Mouse (Mus musculus): ENCODE measurements around the gene Hnmt.

DNA sequence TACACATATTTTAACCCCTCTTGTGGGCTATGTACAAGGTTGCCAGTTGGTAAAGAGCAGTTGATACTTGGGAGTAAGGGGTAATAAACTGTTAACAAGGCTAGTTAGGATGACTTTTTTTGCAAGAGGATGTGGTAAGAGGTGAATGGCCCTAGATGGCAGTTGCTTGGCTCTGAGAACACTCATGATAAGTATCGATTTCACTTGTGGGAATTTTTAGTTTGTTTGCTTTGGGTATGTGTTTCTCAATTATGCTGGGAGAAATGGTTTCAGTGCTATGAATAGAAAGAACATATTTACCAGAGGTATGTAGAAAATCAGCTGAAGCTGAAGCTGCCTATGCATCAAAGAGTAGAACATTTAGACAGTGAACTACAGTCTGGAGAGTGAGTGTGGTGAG lies 6.3 kb downstream of the Hnmt start:
- TF ChIP-seq CHD2 (IDR thresholded peaks at IDR 0.05; ENCODE audit: low read depth, low read length): no peak
- no peak for TF ChIP-seq MAFK (IDR thresholded peaks at IDR 0.05; ENCODE audit: insufficient read depth, low read depth, low read length)
- no peak for TF ChIP-seq ZNF384 (IDR thresholded peaks at IDR 0.05; ENCODE audit: low read depth, low read length)
- TF ChIP-seq HCFC1 (IDR thresholded peaks at IDR 0.05; ENCODE audit: borderline replicate concordance, insufficient read depth, low read length): no peak
- TF ChIP-seq ZC3H11A (IDR thresholded peaks at IDR 0.05; ENCODE audit: borderline replicate concordance, low read depth, low read length): no peak

Data from ES-E14 (cell line).